Mouse (Mus musculus): Measurements from ENCODE around the gene Zdhhc14. TPM values are rescaled to one million over a fixed set of nuclear protein-coding genes. Genes with fewer than 3 reads are reported as not detected.

Gene Zdhhc14
- polyA plus RNA-seq, 1 experiment from 2014 or later = 2.7 TPM

DNA sequence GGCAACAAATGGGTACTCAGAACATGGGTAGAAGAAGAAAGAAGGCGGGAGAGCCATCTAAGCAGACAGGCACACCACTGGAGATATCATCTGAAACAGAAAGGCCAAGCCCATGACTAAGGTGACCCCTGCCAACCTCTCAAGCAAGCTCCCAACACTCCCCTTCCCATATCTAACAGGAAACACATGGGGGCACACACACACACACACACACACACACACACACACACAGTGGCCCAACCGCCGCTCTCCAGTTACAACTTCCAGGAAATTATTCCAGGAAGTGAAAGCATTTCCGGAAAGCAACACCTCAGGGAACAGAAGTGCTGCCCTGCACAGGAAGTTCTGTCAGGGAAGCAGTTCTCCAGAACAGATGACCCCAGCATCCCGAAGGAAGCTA lies 301.9 kb downstream of the Zdhhc14 start:
- 67% methylated on average over 5 of the region's 5 CpGs for WGBS
- no peak for ATAC-seq (ENCODE audit: low FRiP score, low read depth)

GRCm38 (mm10) chr17:5795369-5795768 lies 303.0 kb downstream of the Zdhhc14 start:
- 74% methylated on average over 5 of the region's 5 CpGs for WGBS
- no peak overlapping the region for H3K27ac ChIP-seq
- no peaks in the 10 kb centered on the region for H3K36me3 ChIP-seq
- H3K27me3 ChIP-seq = peaks cover 3% of the 10 kb centered on the region; the same call in 1 of the 2 replicates
- H3K9ac ChIP-seq = no peak overlapping the region
- peaks cover 19% of the 10 kb centered on the region for H3K4me1 ChIP-seq
- H3K9me3 ChIP-seq = no peaks in the 10 kb centered on the region
- H3K4me2 ChIP-seq (replicated peaks) = no peak overlapping the region
- no peak overlapping the region for H3K4me3 ChIP-seq
- no peak for ATAC-seq (ENCODE audit: low FRiP score, low read depth)

More for the DNA sequence above, 301.9 kb downstream of the Zdhhc14 start:
- Histone ChIP-seq H3K4me1 (peaks cover 19% of the 10 kb centered on the region), H3K27me3 (peaks cover 3% of the 10 kb centered on the region; the same call in 1 of the 2 replicates), H3K4me3 (no peak overlapping the region), H3K9ac (no peak overlapping the region), H3K4me2 (replicated peaks) (no peak overlapping the region), H3K36me3 (no peaks in the 10 kb centered on the region), H3K9me3 (no peaks in the 10 kb centered on the region), H3K27ac (no peak overlapping the region)

DNA sequence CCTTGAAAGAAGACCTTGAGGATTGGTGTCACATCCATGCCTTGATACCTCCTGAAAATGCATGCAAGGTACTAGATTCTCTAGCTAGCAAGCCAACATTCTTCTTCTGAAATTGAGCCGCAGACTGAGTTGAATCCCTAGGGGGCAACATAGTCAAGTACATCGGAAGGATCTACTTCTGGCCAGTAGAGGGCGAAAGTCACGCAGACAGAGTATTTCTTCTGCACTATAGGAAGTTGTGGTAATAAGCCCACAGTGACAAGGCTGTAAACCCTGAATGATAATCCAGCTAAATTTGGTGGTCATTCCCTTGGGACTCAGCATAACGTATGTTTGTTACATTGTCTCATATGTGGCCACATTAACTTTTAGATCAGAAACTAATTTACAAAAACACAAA lies 303.5 kb downstream of the Zdhhc14 start:
- Histone ChIP-seq H3K4me2 (replicated peaks) (no peak overlapping the region), H3K9ac (no peak overlapping the region), H3K9me3 (no peaks in the 10 kb centered on the region), H3K36me3 (no peaks in the 10 kb centered on the region), H3K27me3 (peaks cover 3% of the 10 kb centered on the region; the same call in 1 of the 2 replicates), H3K27ac (no peak overlapping the region), H3K4me3 (no peak overlapping the region), H3K4me1 (peaks cover 19% of the 10 kb centered on the region)
- ATAC-seq (ENCODE audit: low FRiP score, low read depth) = peak; percentile 64; the same call in 1 of the 2 replicates
- under 1% methylated on average over 5 of the region's 5 CpGs for WGBS

DNA sequence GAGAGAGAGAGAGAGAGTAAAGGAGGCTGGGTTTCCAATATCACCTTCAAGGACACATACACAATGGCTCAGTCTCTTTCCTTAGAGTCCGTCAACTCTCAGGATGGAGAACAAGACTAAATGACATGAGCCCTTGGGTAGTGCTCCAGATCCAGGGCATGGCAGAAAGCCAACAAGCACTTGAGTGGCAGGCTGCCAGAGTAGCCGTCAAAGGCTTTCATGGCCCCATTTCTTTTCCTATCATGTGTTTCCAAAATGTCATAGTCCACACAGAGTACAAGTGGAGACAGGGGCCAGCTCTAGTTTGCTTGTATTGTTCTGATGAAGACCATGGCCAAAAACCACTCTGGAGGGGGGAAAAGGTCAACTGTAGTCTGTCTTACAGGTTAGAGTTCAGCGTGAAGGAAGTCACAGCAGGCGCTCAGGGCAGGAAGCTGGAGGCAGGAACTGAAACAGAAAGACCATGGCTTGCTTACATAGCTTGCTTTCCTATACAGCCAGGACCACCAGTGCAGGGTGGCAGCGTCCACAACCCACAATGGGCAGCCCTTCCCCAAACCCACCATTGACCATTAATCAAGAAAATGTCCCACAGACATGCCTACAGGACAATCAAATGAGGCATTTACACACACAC lies 304.9 kb downstream of the Zdhhc14 start:
- no peak for ATAC-seq (ENCODE audit: low FRiP score, low read depth)
- H3K36me3 ChIP-seq = no peaks in the 10 kb centered on the region
- H3K4me3 ChIP-seq = no peak overlapping the region
- no peak overlapping the region for H3K9ac ChIP-seq
- H3K4me1 ChIP-seq = peaks cover 19% of the 10 kb centered on the region
- H3K27ac ChIP-seq = no peak overlapping the region
- WGBS = 80% methylated on average over 5 of the region's 5 CpGs
- no peak overlapping the region for H3K4me2 ChIP-seq (replicated peaks)
- H3K9me3 ChIP-seq = no peaks in the 10 kb centered on the region
- H3K27me3 ChIP-seq = peaks cover 3% of the 10 kb centered on the region; the same call in 1 of the 2 replicates

GRCm38 (mm10) chr17:5798221-5798801 lies 306.0 kb downstream of the Zdhhc14 start:
- WGBS = 49% methylated on average over 13 of the region's 13 CpGs
- H3K27me3 ChIP-seq = peaks cover 3% of the 10 kb centered on the region; the same call in 1 of the 2 replicates
- no peak overlapping the region for H3K27ac ChIP-seq
- no peak for ATAC-seq (ENCODE audit: low FRiP score, low read depth)
- no peak overlapping the region for H3K4me3 ChIP-seq
- no peak overlapping the region for H3K4me2 ChIP-seq (replicated peaks)
- H3K4me1 ChIP-seq = peaks cover 19% of the 10 kb centered on the region
- no peaks in the 10 kb centered on the region for H3K9me3 ChIP-seq
- H3K36me3 ChIP-seq = no peaks in the 10 kb centered on the region
- no peak overlapping the region for H3K9ac ChIP-seq

GRCm38 (mm10) chr17:5798900-5799299 lies 306.5 kb downstream of the Zdhhc14 start:
- peaks cover 23% of the 10 kb centered on the region for H3K4me1 ChIP-seq
- no peak for ATAC-seq (ENCODE audit: low FRiP score, low read depth)
- WGBS = 66% methylated on average over 5 of the region's 5 CpGs
- no peaks in the 10 kb centered on the region for H3K9me3 ChIP-seq
- H3K4me2 ChIP-seq (replicated peaks) = no peak overlapping the region
- H3K27me3 ChIP-seq = peaks cover 3% of the 10 kb centered on the region; the same call in 1 of the 2 replicates
- no peaks in the 10 kb centered on the region for H3K36me3 ChIP-seq
- H3K9ac ChIP-seq = no peak overlapping the region
- no peak overlapping the region for H3K27ac ChIP-seq
- no peak overlapping the region for H3K4me3 ChIP-seq

DNA sequence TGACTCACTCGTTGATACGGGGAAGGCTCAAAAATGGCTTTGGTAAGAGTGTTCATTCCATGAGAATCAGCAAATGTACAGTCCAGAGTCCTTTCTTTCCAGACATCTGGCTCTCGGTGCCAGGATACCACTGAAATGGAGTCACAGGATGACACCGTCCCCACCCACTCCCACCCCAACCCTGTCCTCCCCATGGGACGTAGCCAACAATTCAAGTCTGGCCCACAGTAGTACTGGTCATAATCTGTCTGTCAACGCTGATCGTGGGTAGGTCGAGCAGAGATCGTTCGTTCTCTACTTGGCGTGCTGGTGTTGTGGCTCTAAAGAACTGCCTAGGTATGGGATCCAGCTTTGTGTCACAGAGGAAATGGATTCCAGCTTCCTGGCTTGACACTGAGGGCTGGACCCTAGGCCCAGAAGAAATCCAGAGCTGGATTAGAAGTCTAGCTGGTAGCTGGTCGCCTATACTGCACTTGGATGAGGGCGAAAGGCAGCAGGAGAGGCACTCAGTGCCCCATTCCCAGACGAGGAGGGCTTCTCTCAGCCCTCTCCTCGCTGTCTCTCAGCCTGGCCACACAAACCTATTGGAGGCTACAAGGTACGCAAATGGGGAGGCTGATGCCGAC lies 307.2 kb downstream of the Zdhhc14 start:
- H3K9ac ChIP-seq = no peak overlapping the region
- no peak overlapping the region for H3K4me3 ChIP-seq
- H3K27ac ChIP-seq = no peak overlapping the region
- peaks cover 3% of the 10 kb centered on the region; the same call in 1 of the 2 replicates for H3K27me3 ChIP-seq
- WGBS = 80% methylated on average over 17 of the region's 17 CpGs
- ATAC-seq (ENCODE audit: low FRiP score, low read depth) = no peak
- H3K4me2 ChIP-seq (replicated peaks) = no peak overlapping the region
- no peaks in the 10 kb centered on the region for H3K9me3 ChIP-seq
- no peaks in the 10 kb centered on the region for H3K36me3 ChIP-seq
- H3K4me1 ChIP-seq = peaks cover 30% of the 10 kb centered on the region

GRCm38 (mm10) chr17:5800254-5800653 lies 307.9 kb downstream of the Zdhhc14 start:
- no peaks in the 10 kb centered on the region for H3K9me3 ChIP-seq
- H3K4me2 ChIP-seq (replicated peaks) = no peak overlapping the region
- 85% methylated on average over 2 of the region's 2 CpGs for WGBS
- H3K4me1 ChIP-seq = peaks cover 37% of the 10 kb centered on the region
- no peak overlapping the region for H3K4me3 ChIP-seq
- ATAC-seq (ENCODE audit: low FRiP score, low read depth) = no peak
- H3K9ac ChIP-seq = no peak overlapping the region
- no peak overlapping the region for H3K27ac ChIP-seq
- H3K36me3 ChIP-seq = no peaks in the 10 kb centered on the region
- peaks cover 3% of the 10 kb centered on the region; the same call in 1 of the 2 replicates for H3K27me3 ChIP-seq

DNA sequence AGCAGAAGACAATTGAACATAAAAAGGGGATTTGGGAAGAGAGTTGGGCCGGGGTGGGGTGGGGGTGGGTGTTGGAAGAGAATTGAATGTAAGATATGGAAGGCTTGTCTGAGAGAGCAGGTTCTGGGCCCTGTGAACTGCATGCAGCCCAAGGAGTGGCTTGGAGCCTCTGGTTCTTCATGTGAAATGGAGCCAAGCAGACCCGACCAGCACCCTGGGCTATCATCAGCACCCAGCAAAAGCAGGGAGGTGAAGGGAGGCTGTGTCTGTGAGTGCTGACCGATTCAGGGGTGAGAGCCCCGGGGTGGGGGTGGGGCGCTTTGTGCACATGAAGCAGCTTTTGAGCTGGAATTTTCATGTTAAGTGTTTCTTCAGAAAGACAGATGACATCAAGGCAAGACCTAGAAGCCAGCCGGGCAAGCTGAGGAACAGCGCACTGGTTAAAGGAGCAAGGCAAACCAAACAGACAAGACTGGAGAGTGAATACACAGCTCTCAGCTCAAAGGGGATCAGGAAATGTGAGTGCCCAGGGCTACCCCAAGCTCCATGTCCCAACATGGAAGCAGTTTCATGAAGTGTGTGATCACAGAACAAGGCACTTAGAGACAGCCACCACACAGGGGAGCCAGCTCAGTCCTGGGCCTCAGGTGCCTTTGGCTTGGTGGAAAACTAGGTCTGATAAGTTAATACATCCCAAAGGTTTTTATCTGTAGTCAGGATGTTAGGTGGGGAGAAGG lies 308.6 kb downstream of the Zdhhc14 start:
- 82% methylated on average over 7 of the region's 7 CpGs for WGBS
- H3K4me1 ChIP-seq = peaks cover 44% of the 10 kb centered on the region
- no peak overlapping the region for H3K4me3 ChIP-seq
- ATAC-seq (ENCODE audit: low FRiP score, low read depth) = no peak
- H3K27ac ChIP-seq = no peak overlapping the region; the same call in 1 of the 2 replicates
- H3K4me2 ChIP-seq (replicated peaks) = no peak overlapping the region
- H3K9ac ChIP-seq = no peak overlapping the region
- H3K9me3 ChIP-seq = no peaks in the 10 kb centered on the region
- no peaks in the 10 kb centered on the region for H3K36me3 ChIP-seq
- peaks cover 3% of the 10 kb centered on the region; the same call in 1 of the 2 replicates for H3K27me3 ChIP-seq

GRCm38 (mm10) chr17:5801761-5802655 lies 309.7 kb downstream of the Zdhhc14 start:
- 77% methylated on average over 17 of the region's 17 CpGs for WGBS

DNA sequence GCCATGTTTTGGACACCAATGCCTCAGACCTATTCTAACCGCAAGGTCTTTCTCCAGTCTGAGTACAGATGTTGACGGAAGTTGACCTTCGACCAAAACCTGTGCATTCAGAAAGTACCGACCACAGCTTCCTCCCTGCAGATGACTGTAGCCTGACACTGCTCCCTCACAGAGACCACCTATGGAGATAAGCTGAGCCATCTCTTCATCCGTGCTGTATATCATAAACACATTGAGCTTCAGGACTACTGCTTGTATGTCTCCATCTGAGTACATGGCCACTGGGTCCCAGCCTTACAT lies 310.2 kb downstream of the Zdhhc14 start:
- Histone ChIP-seq H3K27ac (no peak overlapping the region), H3K27me3 (peaks cover 3% of the 10 kb centered on the region; the same call in 1 of the 2 replicates), H3K4me1 (peaks cover 39% of the 10 kb centered on the region), H3K4me2 (replicated peaks) (no peak overlapping the region), H3K9me3 (no peaks in the 10 kb centered on the region), H3K4me3 (no peak overlapping the region), H3K36me3 (no peaks in the 10 kb centered on the region), H3K9ac (no peak overlapping the region)
- no peak for ATAC-seq (ENCODE audit: low FRiP score, low read depth)
- WGBS = 84% methylated on average over 5 of the region's 5 CpGs

More at GRCm38 (mm10) chr17:5801761-5802655, 309.7 kb downstream of the Zdhhc14 start:
- H3K27me3 ChIP-seq = peaks cover 3% of the 10 kb centered on the region; the same call in 1 of the 2 replicates
- H3K9me3 ChIP-seq = no peaks in the 10 kb centered on the region
- H3K4me3 ChIP-seq = no peak overlapping the region
- peaks cover 43% of the 10 kb centered on the region for H3K4me1 ChIP-seq
- no peak overlapping the region for H3K9ac ChIP-seq
- no peak overlapping the region for H3K4me2 ChIP-seq (replicated peaks)
- no peaks in the 10 kb centered on the region for H3K36me3 ChIP-seq
- no peak for ATAC-seq (ENCODE audit: low FRiP score, low read depth)
- H3K27ac ChIP-seq = no peak overlapping the region

All from limb, embryonic 13.5 days (tissue).